Mouse (Mus musculus) megakaryocyte, embryonic 14.5 days (primary cell): ENCODE measurements around the gene Cep57.

Experiments
- FLI1 ChIP-seq: IDR thresholded peaks from 2 replicates; pipeline ENCODE4 v1.6.1; 2012; ENCODE audit warnings: low read length, inconsistent platforms, mixed read lengths
- GATA1 ChIP-seq: IDR thresholded peaks from 3 replicates; pipeline ENCODE4 v1.6.1; 2012; ENCODE audit warnings: mixed read lengths, low read length, inconsistent platforms, borderline replicate concordance

GRCm38 (mm10) chr9:13760430-13760829 lies 66.5 kb downstream of the Cep57 start:
- no peak for TF ChIP-seq GATA1
- no peak for TF ChIP-seq FLI1
